Mouse (Mus musculus) neutrophil, adult 59 days (primary cell): ENCODE data around the gene Pdcd2. TPM values are rescaled to one million over a fixed set of nuclear protein-coding genes. Genes with fewer than 3 reads are reported as not detected.

Experiments used
- total RNA-seq, 2 experiments: library from RNA; stranded (reverse); gene quantifications; 1 replicate in 1 of 2; 2 replicates in 1 of 2; pipeline ENCODE4 v1.2.4; 2023

Gene Pdcd2
- 10 to 100 TPM; 13.8 to 20.1 TPM for total RNA-seq

DNA sequence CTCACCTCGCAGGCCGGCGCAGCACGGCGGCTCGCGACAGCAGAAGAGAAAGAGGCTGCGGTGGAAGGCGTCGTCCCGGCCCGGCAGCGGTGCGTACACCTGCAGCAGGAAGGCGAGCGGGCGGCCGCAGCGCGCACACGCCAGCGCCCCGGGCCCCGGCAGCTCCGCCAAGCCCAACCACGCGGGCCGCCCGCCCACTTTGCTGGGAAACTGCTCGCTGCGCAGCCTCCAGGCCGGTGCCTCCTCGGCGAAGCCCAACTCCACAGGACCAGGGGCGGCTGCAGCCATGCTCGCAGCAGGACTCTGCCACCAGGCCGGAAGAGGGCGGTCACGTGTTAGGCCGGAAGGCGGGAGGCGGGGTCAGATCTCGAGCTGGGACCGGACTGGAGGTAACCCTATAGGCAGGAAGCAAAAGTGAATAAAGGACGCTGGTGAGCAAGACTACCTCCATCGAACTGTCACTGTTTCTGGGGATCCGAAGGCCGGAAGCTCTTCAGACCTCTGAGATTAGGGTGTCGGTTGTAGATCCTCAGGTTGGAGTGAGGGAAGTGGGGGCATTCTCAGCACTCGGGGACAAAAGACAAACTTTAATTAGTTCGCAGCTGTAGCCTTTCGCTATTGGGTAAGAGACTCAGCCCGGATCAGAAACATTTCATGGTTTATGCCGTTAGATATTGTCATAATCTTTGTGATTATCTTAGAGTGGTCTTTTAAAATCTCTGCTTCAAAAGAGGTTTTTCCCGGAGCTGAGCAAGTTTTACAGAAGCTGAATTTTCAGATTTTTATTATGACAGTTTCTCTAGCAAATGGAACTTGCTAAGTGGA is at the start of gene Pdcd2:
TSS of gene Pdcd2 (minus strand) at position 316 of the 825 bp plus-strand sequence.

GRCm38 (mm10) chr17:15564014-15564927 is 37.2 kb upstream of the Pdcd2 start, which contains the start of gene Prdm9:
Gene Prdm9, minus strand, starts transcription at chr17:15564354.

GRCm38 (mm10) chr17:15499656-15500394 is 27.3 kb downstream of the Pdcd2 start, which contains the start of the genes Psmb1 and Tbp:
Gene Psmb1, minus strand, starts transcription at chr17:15499751.
Gene Tbp, plus strand, starts transcription at chr17:15499888.

Other genes with a start within 250 kb of the Pdcd2 start
- gene Dll1, start 150.4 kb downstream of the Pdcd2 start, total RNA-seq: under 1 TPM in 1 of 2 experiments, not detected in 1; 0.35 TPM
- 10 to 100 TPM; 11.7 to 12.6 TPM for gene Fam120b, start 131.1 kb downstream of the Pdcd2 start, total RNA-seq
- 10 to 100 TPM; 65.8 to 77.2 TPM for gene Psmb1, start 27.6 kb downstream of the Pdcd2 start, total RNA-seq
- gene Tbp, start 27.4 kb downstream of the Pdcd2 start, total RNA-seq: 10 to 100 TPM; 33.3 to 36.8 TPM
- gene Prdm9, start 37.1 kb upstream of the Pdcd2 start, total RNA-seq: 1 to 10 TPM; 6.7 to 9.1 TPM
- 10 to 100 TPM; 81.2 to 81.4 TPM for gene Chd1, start 177.7 kb upstream of the Pdcd2 start, total RNA-seq